Mouse (Mus musculus) liver, postnatal 0 days (tissue): ENCODE measurements around the gene Edem1.

ENCODE experiments used
- CTCF ChIP-seq: sonication (generic); IDR thresholded peaks from 2 replicates; pipeline ENCODE4 v1.5.1; 2016; ENCODE audit warnings: antibody characterized with exemption, low read depth
- EP300 ChIP-seq: IDR thresholded peaks from 2 replicates; pipeline ENCODE4 v1.6.1; 2016; ENCODE audit warnings: antibody characterized with exemption, low read depth, mild to moderate bottlenecking

DNA sequence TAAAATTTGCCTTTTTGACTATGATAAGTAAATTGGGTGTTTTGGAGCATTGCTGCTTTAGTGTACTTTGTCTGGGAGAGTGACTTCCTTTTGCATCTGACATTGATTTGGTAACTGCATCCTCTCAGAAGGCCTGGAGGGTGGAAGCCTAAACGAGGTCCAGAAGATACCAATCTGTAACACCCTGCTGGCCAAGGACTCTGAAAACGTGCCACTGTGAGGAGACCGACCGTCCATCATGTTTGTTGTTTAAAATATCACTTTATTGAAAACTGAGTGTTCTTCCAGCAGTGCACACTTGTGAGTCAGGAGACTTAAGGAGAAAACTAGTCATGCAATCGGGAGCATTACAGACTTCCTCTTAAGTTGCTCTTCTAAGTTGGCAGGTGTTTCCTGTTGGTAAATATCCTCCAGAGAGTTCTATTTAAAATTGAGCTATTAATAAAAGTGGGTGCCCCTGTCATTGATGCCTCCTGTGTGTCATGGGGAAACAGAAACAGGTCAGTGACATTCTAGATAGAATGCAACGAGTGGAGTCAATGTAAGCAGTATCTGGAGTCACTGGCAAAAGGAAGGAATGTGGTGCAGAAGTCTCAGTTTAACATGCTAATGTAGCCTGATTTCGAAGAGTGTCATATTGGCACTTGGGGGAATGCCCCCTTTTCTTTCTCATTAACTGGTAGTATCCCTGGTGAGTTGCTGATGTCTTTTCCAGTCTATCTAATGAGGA, 3.5 kb upstream of the Edem1 start:
- TF ChIP-seq EP300 (no peak), CTCF (no peak)
